Mouse (Mus musculus) liver, adult 2 months (tissue): ENCODE results near the gene Ddx5.

Experiments used
- CTCF ChIP-seq: fragments of 200-500 bp; IDR thresholded peaks from 2 replicates; pipeline ENCODE4 v1.5.1; 2011; ENCODE audit warnings: low read depth, low read length, control low read depth
- POLR2A ChIP-seq: fragments of 200-500 bp; IDR thresholded peaks from 2 replicates; pipeline ENCODE4 v1.6.1; 2011; ENCODE audit warnings: low read length, control low read depth; ENCODE audit not compliant: insufficient read depth; ENCODE audit errors: extremely low read depth

DNA sequence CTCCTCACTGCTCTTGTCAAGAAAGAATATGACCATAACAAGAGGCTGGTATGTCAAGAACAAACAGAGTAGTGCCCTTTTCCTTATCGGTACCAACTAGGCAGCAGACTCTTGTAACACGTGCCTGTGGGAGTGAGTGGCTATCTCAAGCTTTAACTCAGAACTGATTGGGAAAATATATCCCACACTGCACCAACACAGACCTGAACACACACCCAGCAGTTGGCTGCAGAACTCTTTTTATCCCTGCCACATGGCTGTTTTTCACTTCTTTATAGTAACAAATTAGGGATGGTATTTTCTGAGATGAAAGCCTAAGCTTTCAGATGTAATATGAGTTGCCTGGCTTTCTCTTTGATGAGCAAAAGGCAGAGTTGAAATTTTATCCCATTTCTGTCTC lies 26.8 kb upstream of the Ddx5 start:
- TF ChIP-seq CTCF (no peak), POLR2A (no peak)
